Mouse (Mus musculus) bone marrow macrophage, adult 2 months (primary cell): Measurements from ENCODE around the gene Nbea. TPM values are rescaled to one million over a fixed set of nuclear protein-coding genes. Genes with fewer than 3 reads are reported as not detected.
A peak's percentile ranks its signal among the peaks of the same experiment; 100 is the strongest.

Source experiments
- H3K27ac ChIP-seq: 2 replicates; pipeline ENCODE4 v1.5.1; 2012; ENCODE audit warnings: low read depth, low read length; ENCODE audit not compliant: insufficient read depth
- H3K4me1 ChIP-seq: 2 replicates; pipeline ENCODE4 v1.6.1; 2012; ENCODE audit warnings: low read length; ENCODE audit not compliant: control insufficient read depth, insufficient read depth
- H3K4me3 ChIP-seq: 2 replicates; pipeline ENCODE4 v1.5.1; 2012; ENCODE audit warnings: mild to moderate bottlenecking, low read length, moderate library complexity; ENCODE audit not compliant: insufficient read depth
- CTCF ChIP-seq: IDR thresholded peaks from 2 replicates; pipeline ENCODE4 v1.5.1; 2012; ENCODE audit warnings: low read depth, mild to moderate bottlenecking, low read length, moderate library complexity
- POLR2A ChIP-seq: IDR thresholded peaks from 2 replicates; pipeline ENCODE4 v1.6.1; 2012; ENCODE audit warnings: mild to moderate bottlenecking, low read depth, low read length, borderline replicate concordance
- polyA plus RNA-seq: library from polyadenylated mRNA; stranded (reverse); fragments of >200 nt; gene quantifications from 2 replicates; pipeline ENCODE4 v1.2.4, GENCODE M21; 2012; ENCODE audit not compliant: missing spikeins, insufficient read depth, insufficient read length

Nbea gene
- polyA plus RNA-seq, 1 experiment, result 0.28 TPM

- 0 out of 2 replicates have a peak, but pooled peaks cover 4% of the 10 kb centered on the region for H3K4me1 ChIP-seq
- no peak overlapping the region for H3K27ac ChIP-seq
- H3K4me3 ChIP-seq, result no peak overlapping the region
- no peak for TF ChIP-seq CTCF
These were observed 397.3 kb downstream of the Nbea start for GRCm38 (mm10) chr3:55785981-55786725.

GRCm38 (mm10) chr3:55785266-55785980 is 398.1 kb downstream of the Nbea start:
- no peak overlapping the region for H3K4me3 ChIP-seq
- H3K27ac ChIP-seq, result no peak overlapping the region
- TF ChIP-seq CTCF, result no peak
- TF ChIP-seq POLR2A, result no peak
- H3K4me1 ChIP-seq, result 0 out of 2 replicates have a peak, but pooled peaks cover 6% of the 10 kb centered on the region

- TF ChIP-seq CTCF (no peak), POLR2A (no peak)
- Histone ChIP-seq H3K4me3 (peak overlapping the region; percentile 53), H3K4me1 (0 out of 2 replicates have a peak, but pooled peaks cover 7% of the 10 kb centered on the region), H3K27ac (no peak overlapping the region)
These were observed 399.4 kb downstream of the Nbea start for GRCm38 (mm10) chr3:55784101-55784500.

- Histone ChIP-seq H3K4me3 (peak overlapping the region; percentile 53), H3K27ac (no peak overlapping the region), H3K4me1 (0 out of 2 replicates have a peak, but pooled peaks cover 7% of the 10 kb centered on the region)
- TF ChIP-seq CTCF, result no peak
- TF ChIP-seq POLR2A, result no peak
These were observed 400.1 kb downstream of the Nbea start for GRCm38 (mm10) chr3:55783171-55784081.

- H3K4me1 ChIP-seq, result 0 out of 2 replicates have a peak, but pooled peaks cover 7% of the 10 kb centered on the region
- H3K27ac ChIP-seq, result no peak overlapping the region
- peak overlapping the region; percentile 53 for H3K4me3 ChIP-seq
- TF ChIP-seq POLR2A (no peak), CTCF (no peak)
These were observed 400.7 kb downstream of the Nbea start for GRCm38 (mm10) chr3:55782771-55783170.

GRCm38 (mm10) chr3:55782056-55782687 is 401.3 kb downstream of the Nbea start, which contains the start of gene Mab21l1:
TSS of gene Mab21l1 (plus strand) at chr3:55782510.
- Histone ChIP-seq H3K27ac (no peak within 1 kb of the TSS), H3K4me1 (0 out of 2 replicates have a peak, but pooled peaks cover 7% of the 10 kb centered on the region), H3K4me3 (peak within 1 kb of the TSS; percentile 53)
- TF ChIP-seq POLR2A, result no peak
- no peak for TF ChIP-seq CTCF

GRCm38 (mm10) chr3:55781429-55782055 is 402.0 kb downstream of the Nbea start:
- TF ChIP-seq CTCF (no peak), POLR2A (no peak)
- 0 out of 2 replicates have a peak, but pooled peaks cover 7% of the 10 kb centered on the region for H3K4me1 ChIP-seq
- H3K27ac ChIP-seq, result no peak overlapping the region
- H3K4me3 ChIP-seq, result no peak overlapping the region

GRCm38 (mm10) chr3:55780120-55781070 is 403.1 kb downstream of the Nbea start:
- no peak overlapping the region for H3K4me3 ChIP-seq
- TF ChIP-seq CTCF (no peak), POLR2A (no peak)
- H3K27ac ChIP-seq, result no peak overlapping the region
- 0 out of 2 replicates have a peak, but pooled peaks cover 7% of the 10 kb centered on the region for H3K4me1 ChIP-seq
